Mouse (Mus musculus) urinary bladder, postnatal 36 days (tissue): ENCODE measurements around the gene Ccdc62.

Experiments
- DNase-seq, 2 experiments: peaks; one replicate each; pipeline ENCODE4 v3.0.0; 2022; ENCODE audit warnings: low spot score in 2 of 2, mixed read lengths in 1 of 2

The Ccdc62 gene

DNA sequence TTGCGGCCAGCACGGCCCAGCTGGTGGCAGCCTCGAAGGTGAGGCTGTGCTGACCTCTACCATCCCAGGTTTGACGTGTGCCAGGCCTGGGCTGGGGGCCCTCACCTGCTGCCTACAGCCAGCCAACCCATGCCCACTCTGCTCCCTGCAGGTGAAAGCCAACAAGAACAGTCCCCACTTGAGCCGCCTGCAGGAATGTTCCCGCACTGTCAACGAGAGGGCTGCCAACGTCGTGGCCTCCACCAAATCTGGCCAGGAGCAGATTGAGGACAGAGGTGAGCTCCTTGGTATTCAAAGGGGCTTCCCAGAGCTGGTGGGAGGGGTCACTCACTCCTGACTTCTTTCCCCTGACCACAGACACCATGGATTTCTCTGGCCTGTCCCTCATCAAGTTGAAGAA, 70.8 kb downstream of the Ccdc62 start:
- DNase-seq = no peak

DNA sequence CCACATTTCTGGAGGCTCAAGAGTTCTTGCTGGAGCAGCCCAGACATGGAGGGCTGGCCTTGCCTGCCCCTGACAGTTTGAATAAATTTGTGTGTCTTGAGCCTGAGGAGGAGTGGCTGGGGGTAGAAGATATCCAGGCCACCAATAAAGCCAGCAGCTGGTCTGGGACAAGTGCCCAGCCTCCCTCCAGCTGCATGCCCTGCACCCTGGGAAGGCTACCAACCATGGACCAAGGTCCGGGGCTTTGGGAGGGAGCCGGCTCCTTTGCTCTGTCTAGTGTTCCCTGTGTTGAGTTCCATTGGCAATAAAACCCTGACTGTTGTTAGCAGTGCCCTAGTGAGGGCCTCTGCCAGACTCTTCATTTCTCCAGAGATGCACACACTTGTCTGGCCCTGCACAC, 72.4 kb downstream of the Ccdc62 start:
- no peak for DNase-seq

DNA sequence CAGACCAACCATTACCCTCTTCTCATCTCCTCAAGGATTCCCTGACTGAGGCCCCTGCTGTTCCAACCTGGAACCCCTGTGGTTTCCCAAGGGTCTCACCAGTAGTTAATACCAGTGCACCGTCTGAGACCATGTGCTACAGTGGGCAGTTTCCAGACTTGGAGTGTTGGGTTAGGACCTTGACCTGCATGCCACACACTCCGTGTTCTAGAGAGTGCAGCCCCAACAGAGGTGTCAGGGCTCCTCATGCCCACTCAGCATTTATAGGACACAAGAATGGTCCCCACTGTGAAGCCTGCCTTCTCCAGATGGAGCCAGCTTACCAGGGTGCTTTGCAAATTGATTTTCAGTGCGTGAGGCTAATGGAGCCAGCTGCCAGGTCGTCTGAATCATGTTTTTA, 72.9 kb downstream of the Ccdc62 start:
- DNase-seq = no peak

DNA sequence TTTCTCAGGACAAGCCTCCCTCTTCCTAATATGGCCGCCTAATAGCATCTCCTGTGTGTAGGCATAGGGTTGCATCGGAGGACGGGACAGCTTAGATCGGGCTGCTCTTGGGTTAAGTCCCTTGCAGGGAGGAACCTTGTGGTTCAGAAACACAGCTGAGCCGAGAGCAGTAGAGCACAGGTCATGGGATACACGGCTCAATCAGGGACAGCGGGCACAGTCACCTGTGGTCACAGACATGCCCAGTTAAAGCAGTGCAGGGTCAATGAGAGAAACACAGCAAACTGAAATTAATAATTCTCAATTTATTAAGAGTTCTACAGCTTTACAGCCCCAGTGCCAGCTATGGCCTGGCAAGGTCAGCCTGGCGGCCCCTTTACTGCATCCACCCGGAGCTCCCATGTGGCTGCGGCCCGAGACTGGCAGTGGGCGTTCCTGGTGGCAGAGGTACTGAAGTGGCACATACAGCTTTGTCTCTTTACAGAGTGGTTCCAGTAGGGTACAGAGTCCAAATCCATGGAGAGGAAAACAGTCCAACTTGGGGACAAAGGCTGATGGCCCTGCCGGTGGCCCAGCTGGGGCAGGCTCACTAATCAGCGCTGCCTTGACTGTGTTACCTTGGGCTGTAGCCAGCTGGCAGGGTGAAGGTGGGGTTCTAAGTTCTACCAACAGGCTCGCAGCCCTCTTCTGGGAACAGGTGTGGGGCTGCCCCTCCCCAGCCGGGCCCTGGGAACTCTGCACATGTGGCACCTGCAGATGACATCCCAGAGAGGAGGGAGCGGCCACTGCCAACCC, 74.1 kb downstream of the Ccdc62 start:
- DNase-seq = peak in 1 of 2 experiments; percentile 46

DNA sequence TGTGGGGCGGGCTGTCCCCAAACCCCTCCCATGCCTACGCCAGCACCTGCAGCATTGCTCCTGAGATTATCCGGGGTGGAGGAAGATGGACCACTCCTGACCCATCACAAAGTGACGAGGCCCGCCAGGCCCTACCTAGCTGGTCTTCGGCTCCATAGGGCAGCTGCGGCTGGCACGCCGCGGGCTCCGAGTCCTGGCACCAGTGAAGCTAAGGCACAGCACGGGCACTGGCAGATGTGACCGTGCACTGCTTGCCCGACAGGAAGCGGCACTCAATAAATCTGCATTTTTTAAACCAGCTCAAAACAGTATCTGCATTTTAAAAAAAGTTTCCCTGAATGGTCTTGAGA, 74.6 kb downstream of the Ccdc62 start:
- no peak for DNase-seq

DNA sequence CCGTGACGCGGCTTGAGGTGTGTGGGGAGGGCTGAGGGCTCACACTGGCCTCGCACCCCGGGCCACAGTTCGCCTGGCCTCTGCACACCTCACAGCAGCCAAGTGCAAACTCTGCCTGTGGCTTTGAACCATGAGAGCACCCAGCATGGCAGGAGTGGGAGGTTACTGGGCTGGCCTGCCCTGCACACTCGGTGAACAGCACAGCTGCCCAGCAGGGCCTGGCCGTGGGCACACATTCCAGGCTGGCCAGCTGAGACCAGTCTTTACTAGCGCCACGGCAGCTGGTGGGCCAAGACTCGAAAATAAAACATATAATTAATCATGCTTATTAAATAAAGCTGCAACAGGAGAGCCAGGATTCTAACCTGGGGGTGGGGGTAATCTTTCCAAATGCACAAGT, 75.1 kb downstream of the Ccdc62 start:
- DNase-seq = no peak

DNA sequence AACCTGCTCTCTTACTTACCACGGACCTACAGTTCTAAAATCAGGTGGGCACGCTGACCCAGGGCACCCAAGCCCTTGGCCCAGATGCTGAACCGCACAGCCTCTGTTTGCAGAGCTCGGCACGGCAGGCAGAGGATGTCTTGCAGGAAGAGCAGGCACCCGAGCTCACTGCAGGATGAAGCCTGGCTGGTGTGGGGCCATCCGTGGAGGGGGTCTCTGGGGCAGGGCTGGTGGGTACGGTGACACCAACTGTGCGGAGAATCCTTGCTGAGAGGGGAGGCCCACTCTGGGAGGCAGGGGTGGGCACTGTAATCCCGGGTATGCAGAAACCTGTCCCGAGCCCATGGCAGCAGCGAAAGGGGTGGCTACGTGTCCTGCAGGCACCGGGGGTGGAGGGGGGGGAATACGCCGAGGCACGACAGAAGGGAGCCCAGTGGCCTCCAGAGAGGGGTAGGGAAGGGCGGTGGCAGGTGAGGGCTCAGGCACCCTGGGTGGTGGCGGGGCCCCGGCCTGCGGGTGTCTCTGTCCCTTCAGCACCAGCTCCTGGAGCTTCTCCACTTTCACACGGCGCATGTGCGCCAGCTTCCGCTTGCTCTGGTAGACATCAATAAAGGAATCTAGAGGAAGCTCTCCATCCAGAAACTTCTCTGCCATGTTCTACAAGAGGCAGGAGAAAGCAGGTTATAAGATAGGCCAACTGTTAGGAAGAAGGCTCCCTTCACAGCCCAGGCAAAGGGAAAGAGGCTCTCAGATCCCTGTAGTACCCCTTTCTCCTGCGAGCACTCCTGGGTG, 75.8 kb downstream of the Ccdc62 start:
- no peak for DNase-seq

DNA sequence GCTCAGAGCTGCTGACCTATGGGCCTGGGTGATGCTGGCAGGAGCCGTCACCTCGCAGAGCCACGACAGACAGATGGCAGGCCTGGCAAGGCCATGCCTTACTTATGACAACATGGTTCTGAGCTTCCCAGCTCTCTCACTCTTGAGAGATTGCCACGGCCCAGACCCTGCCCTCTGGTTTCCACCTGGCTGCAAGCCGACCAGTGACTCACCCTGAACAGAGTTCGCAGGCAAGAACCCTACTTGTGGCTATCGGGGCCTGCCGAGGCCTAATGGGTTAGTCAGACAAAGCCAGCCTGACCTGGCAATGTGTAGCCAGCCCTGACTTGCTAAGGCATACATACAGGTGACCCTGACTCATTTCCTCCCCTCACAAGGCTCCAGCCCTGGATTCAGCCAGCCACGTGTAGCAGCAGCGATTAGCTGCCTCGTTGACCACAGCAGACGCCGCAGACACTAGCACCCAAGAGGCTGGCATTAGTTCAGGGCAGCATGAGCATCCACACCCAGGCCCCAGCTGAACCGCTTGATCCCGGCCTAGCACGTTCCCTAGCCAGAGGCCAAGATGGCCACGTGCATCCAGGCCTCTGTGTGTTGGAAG, 76.5 kb downstream of the Ccdc62 start:
- DNase-seq = peak; percentile 80 to 90

DNA sequence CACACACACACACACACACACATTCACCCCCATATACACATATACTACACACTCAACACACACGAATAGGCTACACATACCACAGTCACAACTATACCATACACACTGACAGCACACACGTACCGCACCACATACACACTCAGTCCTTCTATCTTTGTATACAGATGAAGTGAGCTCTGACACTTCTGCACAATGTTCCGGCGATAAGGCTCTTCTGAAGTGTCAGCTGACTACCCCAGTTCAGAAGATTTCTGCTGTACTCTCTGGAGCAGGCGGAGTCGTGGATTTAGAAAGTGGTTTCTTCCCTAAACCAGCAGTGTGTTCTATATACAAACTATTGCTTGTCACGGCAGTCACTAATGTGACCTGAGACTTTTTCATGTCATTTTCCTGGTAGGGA, 79.6 kb downstream of the Ccdc62 start:
- DNase-seq = no peak

DNA sequence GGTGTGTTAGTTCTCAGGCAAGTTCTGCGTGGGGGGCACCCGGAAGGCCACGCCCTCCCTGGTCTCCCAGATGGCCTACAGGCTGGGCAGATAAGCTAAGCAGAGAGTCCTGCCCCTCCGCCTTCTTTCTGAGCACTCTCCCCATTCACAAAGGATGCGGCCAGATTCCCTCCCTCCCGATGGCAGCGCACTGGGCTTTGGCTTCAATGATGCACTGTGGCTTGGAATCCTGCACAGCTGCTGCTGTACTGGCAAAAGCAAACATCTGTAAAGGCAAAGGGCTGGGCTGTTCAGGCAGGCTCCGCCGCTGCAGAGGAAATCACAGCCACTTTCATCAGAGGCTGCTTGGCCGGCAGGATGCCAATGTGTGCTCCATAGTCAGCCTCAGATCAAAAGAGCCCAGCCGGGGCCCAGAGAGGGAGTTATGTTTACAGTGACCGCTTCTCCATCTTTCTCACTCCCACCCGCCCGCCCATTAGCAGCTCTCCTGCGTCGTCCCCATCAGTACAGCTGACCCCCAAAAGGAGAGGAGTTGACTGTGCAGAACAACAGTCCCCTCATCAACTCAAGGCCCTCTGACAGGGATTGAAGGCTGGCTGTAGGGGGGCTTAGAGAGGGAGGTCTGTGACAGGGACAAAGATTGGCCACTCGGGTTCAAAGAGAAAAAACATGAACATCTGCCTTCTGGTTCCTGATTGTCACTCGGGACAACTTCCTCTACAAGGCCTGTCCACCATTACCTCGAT, 80.6 kb downstream of the Ccdc62 start:
- peak in 1 of 2 experiments; percentile 61 for DNase-seq

DNA sequence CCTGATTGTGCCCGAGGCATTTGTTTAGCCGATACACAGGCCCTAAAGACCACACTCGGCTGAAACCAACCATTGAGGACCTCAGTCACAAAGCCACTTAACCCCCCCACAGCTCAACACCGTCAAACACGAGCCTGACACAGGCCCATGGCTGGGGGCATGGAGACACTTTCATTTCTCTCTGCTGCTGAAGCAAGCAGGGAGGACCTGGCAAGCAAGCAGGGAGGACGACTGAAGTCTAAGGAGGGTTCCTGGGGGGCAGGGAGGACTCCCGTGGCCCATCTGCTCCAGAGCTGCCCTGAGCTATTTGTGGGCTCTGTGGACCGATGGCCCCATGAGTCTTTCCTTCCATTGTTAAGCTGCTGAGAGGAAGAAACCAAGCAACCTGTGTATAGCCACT, 81.4 kb downstream of the Ccdc62 start:
- DNase-seq = no peak

DNA sequence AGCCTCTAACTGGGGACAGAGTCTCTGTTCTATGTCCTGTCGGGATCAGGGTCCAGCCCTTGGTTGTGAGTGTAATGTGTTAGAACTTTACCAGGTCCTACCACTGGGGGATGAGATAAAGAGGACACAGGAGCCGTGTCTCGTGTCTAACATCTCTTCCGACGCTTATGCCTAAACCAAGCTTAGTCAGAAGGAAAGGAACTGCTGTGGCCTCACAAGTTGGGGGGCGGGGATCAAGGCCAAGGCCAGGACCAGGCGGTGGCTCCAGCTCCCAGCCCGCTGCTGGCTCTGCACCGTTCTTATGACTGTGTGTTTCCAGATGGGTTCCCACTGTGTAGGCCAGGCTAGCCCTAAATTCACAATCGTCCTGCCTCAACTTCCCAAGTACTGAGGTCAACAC, 82.4 kb downstream of the Ccdc62 start:
- DNase-seq = no peak

DNA sequence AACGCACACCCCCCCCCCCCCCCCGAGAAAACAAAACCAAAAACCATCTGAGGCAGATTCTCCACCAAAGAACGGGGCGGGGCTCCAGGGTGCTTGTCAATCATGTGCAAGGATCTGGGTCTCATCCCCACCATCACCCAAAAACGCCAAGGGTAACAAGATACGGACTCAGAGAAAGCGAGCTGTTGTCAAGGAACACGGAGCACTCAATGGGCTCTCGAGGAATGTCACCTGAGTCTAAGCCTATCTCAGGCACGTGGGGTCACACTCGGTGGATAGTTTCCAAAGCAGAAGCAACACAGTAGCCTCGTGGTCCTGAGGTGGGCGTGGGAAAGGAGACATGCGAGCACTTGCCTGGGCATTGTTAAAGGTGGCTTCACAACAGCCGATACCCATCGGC, 83.3 kb downstream of the Ccdc62 start:
- no peak for DNase-seq

DNA sequence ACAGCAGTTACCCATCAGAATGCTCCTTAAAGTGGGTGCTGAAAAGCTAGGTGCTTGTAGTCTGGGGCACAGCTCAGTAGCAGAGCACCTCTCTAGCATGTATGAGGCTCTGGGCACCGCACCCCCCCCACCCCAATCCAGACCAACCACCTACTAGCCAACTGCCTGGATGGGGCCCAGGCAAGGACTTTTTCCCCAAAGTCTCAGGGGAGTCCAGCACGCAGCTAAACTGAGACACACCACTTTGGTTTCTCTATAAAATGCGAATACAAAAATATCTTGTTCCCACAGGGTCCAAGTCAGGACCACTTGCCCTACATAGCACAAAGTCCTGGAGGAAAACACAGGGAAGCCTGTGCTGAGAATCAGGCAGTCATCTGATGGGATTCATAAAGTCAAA, 83.7 kb downstream of the Ccdc62 start:
- DNase-seq = no peak

DNA sequence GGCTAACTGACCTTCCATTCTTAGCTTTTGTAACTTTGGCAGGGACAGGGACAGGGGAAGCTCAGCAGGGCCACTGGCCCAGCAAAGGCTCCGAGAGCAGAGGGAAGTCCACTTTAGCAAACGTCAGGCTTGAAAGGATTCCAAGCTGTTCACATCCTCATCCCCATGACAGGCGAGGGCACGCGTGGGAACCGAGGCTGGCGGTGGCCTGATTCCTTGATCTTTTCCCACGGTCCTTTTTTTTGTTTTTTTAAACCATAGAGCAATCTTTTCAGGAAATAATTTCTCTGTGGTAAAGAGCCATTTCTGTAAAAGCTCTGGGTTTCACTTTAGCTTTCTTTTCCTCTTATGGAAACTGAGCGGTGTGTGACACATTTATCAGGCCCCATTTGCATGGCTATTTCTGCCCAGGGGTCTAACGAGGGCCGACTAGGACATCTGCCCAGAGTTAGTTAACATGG, 84.3 kb downstream of the Ccdc62 start:
- no peak for DNase-seq

DNA sequence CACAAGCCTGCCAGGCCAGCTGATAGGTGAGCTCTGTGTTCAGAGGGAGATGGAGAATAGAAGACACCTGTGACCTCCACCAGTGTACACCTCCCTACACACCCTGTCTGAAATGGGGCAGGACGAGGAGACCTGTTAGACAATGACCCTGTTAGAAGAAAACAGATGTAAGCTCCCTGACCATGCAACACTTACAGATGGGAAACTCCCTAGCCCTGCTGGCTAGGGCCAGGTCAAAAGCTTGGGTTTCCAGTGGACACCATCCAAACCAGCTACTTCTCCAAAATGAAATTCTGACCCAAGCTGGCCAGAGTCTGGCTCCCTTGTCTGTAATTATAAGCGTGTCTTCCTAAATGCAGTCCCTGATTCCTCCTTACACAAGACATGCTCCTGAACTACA, 85.2 kb downstream of the Ccdc62 start:
- no peak for DNase-seq

DNA sequence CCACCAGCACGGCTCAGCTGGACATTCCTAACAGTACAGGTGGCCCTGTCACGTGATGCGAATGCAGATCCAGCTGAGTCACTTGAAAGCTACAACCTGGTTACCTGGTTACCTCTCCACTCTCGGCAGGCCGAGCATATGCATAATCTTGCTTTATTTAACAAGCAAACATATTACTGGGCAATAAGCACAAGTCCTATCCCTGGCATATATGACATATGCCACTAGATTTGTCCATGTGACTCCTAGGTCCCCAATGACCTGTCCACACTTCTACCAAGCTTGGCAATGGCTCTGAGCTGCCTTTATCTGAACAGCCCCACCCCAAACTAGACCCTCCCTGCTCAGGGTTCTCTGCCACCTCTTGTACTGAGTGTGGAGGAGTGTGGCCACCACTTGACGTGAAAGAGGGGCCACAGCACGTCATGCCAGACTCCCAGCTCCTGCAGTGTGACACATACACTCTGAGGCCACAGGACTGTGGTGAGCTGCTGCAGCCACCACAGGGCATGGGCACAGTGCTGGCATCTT, 85.9 kb downstream of the Ccdc62 start:
- DNase-seq = no peak

DNA sequence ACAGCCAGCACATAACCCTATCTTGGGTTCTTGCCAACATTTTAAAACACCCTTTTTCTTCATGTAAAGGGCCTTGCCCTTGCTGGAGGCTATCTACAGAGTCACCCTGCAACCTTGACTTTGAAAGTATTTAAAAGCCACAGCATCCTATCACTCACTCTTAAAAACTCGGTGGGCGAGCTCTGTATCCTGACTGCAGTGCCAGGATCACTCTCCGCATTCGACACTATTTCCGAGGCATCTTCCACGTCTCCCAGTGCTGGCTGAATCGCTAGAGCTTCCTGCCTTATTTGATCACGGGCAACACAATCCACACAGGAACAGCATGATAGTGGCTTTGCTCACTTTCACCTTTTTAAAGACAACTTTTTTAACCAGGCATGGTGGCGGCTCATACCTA, 87.5 kb downstream of the Ccdc62 start:
- DNase-seq = no peak

DNA sequence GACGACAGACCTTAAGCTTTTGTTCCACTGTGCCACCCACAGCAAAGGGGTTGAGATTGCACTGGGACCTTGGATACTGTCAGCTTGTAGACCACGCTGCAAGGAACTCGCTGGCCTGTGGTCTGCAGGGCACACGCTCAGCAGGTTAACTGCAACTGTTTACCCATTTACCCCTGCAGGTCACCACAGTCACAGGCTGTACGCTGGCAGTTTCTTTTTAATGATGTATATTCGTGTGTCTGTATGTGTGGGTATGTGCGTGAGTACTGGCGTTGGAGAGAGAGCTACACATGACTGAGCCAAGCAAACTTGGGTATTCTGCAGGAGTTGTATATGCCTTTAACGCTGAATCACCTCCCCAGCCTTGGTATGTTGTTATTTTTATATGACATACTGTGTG, 88.2 kb downstream of the Ccdc62 start:
- DNase-seq = no peak
